Mouse (Mus musculus) heart, embryonic 10.5 days (tissue): ENCODE data around the gene Snx19. TPM values are rescaled to one million over a fixed set of nuclear protein-coding genes. Genes with fewer than 3 reads are reported as not detected.
A peak's percentile ranks its signal among the peaks of the same experiment; 100 is the strongest.

Source experiments
- DNase-seq: peaks from one replicate; pipeline ENCODE4 v3.0.0-alpha.2; 2017; ENCODE audit warnings: low spot score
- H3K27ac ChIP-seq: fragments of 300-500 bp; sonication (generic); 2 replicates; pipeline ENCODE4 v1.5.1; 2016; ENCODE audit warnings: mild to moderate bottlenecking
- H3K27me3 ChIP-seq: fragments of 300-500 bp; sonication (generic); 2 replicates; pipeline ENCODE4 v1.6.1; 2016; ENCODE audit warnings: mild to moderate bottlenecking; ENCODE audit not compliant: poor library complexity, insufficient read depth, severe bottlenecking
- H3K36me3 ChIP-seq: fragments of 300-500 bp; sonication (generic); 2 replicates; pipeline ENCODE4 v1.6.1; 2016; ENCODE audit warnings: mild to moderate bottlenecking, moderate library complexity
- H3K4me1 ChIP-seq: fragments of 300-500 bp; sonication (generic); 2 replicates; pipeline ENCODE4 v1.6.1; 2016; ENCODE audit warnings: mild to moderate bottlenecking
- H3K4me3 ChIP-seq: fragments of 300-500 bp; sonication (generic); 2 replicates; pipeline ENCODE4 v1.5.1; 2016; ENCODE audit warnings: mild to moderate bottlenecking, moderate library complexity
- H3K9me3 ChIP-seq: fragments of 300-500 bp; sonication (generic); 2 replicates; pipeline ENCODE4 v1.6.1; 2016; ENCODE audit warnings: mild to moderate bottlenecking, moderate library complexity
- WGBS: fragments of 180-500 bp; shearing (Covaris S2); methylation state at CpG from one replicate; pipeline ENCODE4 v1.1.7; 2016; 5-methylcytosine and 5-hydroxymethylcytosine counted together
- polyA plus RNA-seq: library from polyadenylated mRNA; unstranded; fragments of >200 nt; fragmentation: Nextera tagmentation; extraction: Ambion mirVana; gene quantifications from 2 replicates; pipeline ENCODE4 v1.2.1, GENCODE M21; 2016

Snx19 gene
- polyA plus RNA-seq, 1 experiment from 2014 or later, result 18.1 TPM

- no peak for DNase-seq
- peaks cover 10% of the 10 kb centered on the region for H3K4me1 ChIP-seq
- H3K27me3 ChIP-seq, result no peaks in the 10 kb centered on the region
- peak overlapping the region; percentile 62; the same call in 1 of the 2 replicates for H3K27ac ChIP-seq
- H3K36me3 ChIP-seq, result peaks cover 70% of the 10 kb centered on the region
- 84% methylated on average over 1 of the region's 1 CpGs for WGBS
- H3K4me3 ChIP-seq, result no peak overlapping the region
- H3K9me3 ChIP-seq, result no peaks in the 10 kb centered on the region
These were observed 19.2 kb downstream of the Snx19 start for GRCm38 (mm10) chr9:30446126-30446525.

DNA sequence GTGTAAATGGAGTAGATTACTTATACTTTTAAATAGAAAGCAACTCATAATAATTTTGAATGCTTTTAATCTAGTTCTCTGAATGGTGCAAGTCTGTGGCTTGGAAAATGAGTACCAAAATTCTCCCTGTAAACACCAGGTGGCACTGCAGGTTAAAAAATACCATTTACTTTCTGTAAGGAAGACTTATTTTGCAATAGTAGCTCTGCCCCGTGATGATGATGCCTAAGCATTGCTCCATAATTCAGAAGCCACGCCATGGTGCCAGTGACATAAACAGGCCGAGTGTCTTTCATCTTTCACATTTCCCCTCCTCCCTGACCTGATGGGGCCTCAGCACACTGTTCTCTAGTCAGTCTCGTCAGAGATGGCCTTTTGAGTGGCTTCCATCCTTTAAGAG lies 21.6 kb downstream of the Snx19 start:
- DNase-seq, result no peak
- Histone ChIP-seq H3K27ac (no peak overlapping the region), H3K27me3 (no peaks in the 10 kb centered on the region), H3K36me3 (peaks cover 67% of the 10 kb centered on the region), H3K4me1 (peaks cover 10% of the 10 kb centered on the region), H3K9me3 (no peaks in the 10 kb centered on the region), H3K4me3 (no peak overlapping the region)
- WGBS, result 56% methylated on average over 4 of the region's 4 CpGs

- H3K27me3 ChIP-seq, result no peaks in the 10 kb centered on the region
- peaks cover 60% of the 10 kb centered on the region for H3K36me3 ChIP-seq
- H3K27ac ChIP-seq, result no peak overlapping the region
- H3K4me1 ChIP-seq, result peaks cover 9% of the 10 kb centered on the region
- WGBS, result 44% methylated on average over 2 of the region's 2 CpGs
- H3K9me3 ChIP-seq, result no peaks in the 10 kb centered on the region
- H3K4me3 ChIP-seq, result no peak overlapping the region
- DNase-seq, result no peak
These were observed 23.0 kb downstream of the Snx19 start for GRCm38 (mm10) chr9:30449862-30450261.

GRCm38 (mm10) chr9:30450834-30451233 lies 23.9 kb downstream of the Snx19 start:
- Histone ChIP-seq H3K4me3 (no peak overlapping the region), H3K27me3 (no peaks in the 10 kb centered on the region), H3K9me3 (no peaks in the 10 kb centered on the region), H3K36me3 (peaks cover 52% of the 10 kb centered on the region), H3K4me1 (0 out of 2 replicates have a peak, but pooled peaks cover under 1% of the 10 kb centered on the region), H3K27ac (no peak overlapping the region)
- DNase-seq, result no peak
- WGBS, result 88% methylated on average over 2 of the region's 2 CpGs

DNA sequence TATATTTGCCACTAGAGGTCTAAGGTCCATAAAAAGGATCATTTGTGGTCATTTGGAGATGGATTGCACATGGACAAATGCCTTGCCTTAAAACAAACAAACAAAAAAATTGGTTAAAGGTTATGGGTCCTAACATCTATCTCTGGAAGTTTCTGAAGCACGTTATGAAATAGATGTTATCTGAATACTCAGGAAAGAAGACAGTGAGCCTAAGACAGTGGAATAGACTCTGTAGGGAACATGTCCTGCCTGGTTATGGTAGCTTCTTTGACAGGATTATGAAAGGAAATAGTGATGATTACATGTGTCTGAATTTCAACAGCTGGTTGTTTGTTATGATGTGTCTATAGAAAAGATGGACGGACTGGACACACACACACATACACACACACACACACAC lies 27.6 kb downstream of the Snx19 start:
- no peak for DNase-seq
- Histone ChIP-seq H3K9me3 (no peaks in the 10 kb centered on the region), H3K4me3 (no peak overlapping the region), H3K27me3 (no peaks in the 10 kb centered on the region), H3K27ac (no peak overlapping the region), H3K4me1 (peaks cover 6% of the 10 kb centered on the region), H3K36me3 (peaks cover 37% of the 10 kb centered on the region)
- WGBS, result 91% methylated on average over 2 of the region's 2 CpGs

DNA sequence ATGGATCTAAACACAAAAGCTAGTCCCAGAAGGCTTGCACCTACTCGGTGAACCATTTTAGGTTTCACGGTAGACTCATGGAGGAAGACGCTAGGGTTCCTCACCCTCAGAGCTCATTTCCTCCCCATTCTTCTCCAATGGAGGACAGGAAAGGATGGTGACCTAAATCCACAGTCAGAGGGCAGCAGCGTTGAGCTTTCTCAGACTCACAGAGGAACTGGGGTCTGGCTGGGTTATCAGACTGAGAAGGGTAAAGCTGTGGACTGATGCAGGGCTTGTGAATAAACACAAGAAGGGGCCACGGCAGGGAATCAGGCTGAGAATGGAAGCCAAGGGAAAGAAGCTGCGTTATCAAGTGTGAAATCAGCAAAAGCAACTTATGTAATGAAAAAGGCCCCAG lies 29.3 kb downstream of the Snx19 start:
- no peak for DNase-seq
- WGBS, result 54% methylated on average over 6 of the region's 6 CpGs
- Histone ChIP-seq H3K4me3 (no peak overlapping the region), H3K27me3 (no peaks in the 10 kb centered on the region), H3K36me3 (peaks cover 35% of the 10 kb centered on the region), H3K27ac (peak overlapping the region; percentile 7; the same call in 1 of the 2 replicates), H3K4me1 (peaks cover 24% of the 10 kb centered on the region), H3K9me3 (no peaks in the 10 kb centered on the region)

DNA sequence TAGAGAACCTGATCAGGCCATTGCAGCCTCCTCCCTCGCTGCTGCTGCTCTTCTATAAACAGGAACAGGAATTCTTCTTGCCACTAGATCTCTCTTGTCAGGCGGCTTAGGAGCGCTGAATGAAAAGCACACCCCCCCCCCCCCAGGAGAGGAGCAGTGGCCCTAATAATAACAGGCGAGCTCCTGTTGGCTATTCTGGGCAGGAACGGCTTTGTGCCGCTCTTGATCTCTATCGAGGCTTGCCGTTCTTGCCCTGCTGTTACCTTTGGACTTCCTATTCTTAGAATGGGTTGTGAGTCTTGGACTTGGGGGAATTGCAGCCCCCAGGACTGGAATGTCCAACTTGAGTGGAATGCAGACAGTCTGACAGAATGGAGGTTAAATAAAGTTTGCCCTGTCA lies 33.6 kb downstream of the Snx19 start:
- Histone ChIP-seq H3K9me3 (no peaks in the 10 kb centered on the region), H3K36me3 (peaks cover 45% of the 10 kb centered on the region), H3K27me3 (no peaks in the 10 kb centered on the region), H3K27ac (peak overlapping the region; percentile 72), H3K4me3 (no peak overlapping the region), H3K4me1 (peaks cover 30% of the 10 kb centered on the region)
- DNase-seq, result peak; percentile 86
- 29% methylated on average over 8 of the region's 8 CpGs for WGBS

- H3K36me3 ChIP-seq, result peaks cover 41% of the 10 kb centered on the region
- H3K27ac ChIP-seq, result no peak overlapping the region
- H3K27me3 ChIP-seq, result no peaks in the 10 kb centered on the region
These were observed 37.8 kb downstream of the Snx19 start for GRCm38 (mm10) chr9:30464661-30465060.

DNA sequence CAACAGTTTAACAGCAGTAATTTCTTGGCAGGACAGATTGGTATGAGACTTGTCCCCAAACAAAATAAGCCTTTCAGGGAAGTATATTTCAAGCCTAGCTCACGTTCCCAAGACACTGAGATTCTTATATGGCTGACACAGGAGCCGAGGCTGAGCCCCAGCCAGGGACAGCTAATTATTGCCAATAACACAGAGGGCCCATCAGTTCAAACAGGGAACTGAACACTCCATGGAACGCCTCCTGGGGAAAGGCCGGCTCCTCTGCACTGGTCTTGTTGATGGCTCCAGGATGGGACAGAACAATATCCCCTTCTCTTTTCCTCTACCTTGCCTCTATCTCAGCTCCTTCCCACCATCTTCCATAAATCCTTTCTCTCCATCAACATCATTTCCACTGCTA lies 53.1 kb downstream of the Snx19 start:
- Histone ChIP-seq H3K9me3 (no peaks in the 10 kb centered on the region), H3K36me3 (no peaks in the 10 kb centered on the region), H3K27me3 (0 out of 2 replicates have a peak, but pooled peaks cover 4% of the 10 kb centered on the region), H3K4me3 (no peak overlapping the region), H3K4me1 (peaks cover 5% of the 10 kb centered on the region; the same call in 1 of the 2 replicates), H3K27ac (no peak overlapping the region)
- WGBS, result 68% methylated on average over 4 of the region's 4 CpGs
- no peak for DNase-seq

More at GRCm38 (mm10) chr9:30464661-30465060, 37.8 kb downstream of the Snx19 start:
- Histone ChIP-seq H3K4me3 (no peak overlapping the region), H3K9me3 (no peaks in the 10 kb centered on the region), H3K4me1 (peaks cover 23% of the 10 kb centered on the region)
- DNase-seq, result no peak
- 71% methylated on average over 4 of the region's 4 CpGs for WGBS

- peak; percentile 94 for DNase-seq
- H3K9me3 ChIP-seq, result no peaks in the 10 kb centered on the region
- 0 out of 2 replicates have a peak, but pooled peaks cover 4% of the 10 kb centered on the region for H3K27me3 ChIP-seq
- H3K4me1 ChIP-seq, result peaks cover 5% of the 10 kb centered on the region; the same call in 1 of the 2 replicates
- 4% methylated on average over 6 of the region's 6 CpGs for WGBS
- no peaks in the 10 kb centered on the region for H3K36me3 ChIP-seq
- H3K27ac ChIP-seq, result no peak overlapping the region
- no peak overlapping the region for H3K4me3 ChIP-seq
These were observed 53.6 kb downstream of the Snx19 start for GRCm38 (mm10) chr9:30480464-30480863.

GRCm38 (mm10) chr9:30482116-30482515 lies 55.2 kb downstream of the Snx19 start:
- Histone ChIP-seq H3K27me3 (0 out of 2 replicates have a peak, but pooled peaks cover under 1% of the 10 kb centered on the region), H3K9me3 (no peaks in the 10 kb centered on the region), H3K36me3 (no peaks in the 10 kb centered on the region), H3K27ac (no peak overlapping the region), H3K4me3 (no peak overlapping the region), H3K4me1 (peaks cover 3% of the 10 kb centered on the region; the same call in 1 of the 2 replicates)
- WGBS, result 85% methylated on average over 4 of the region's 4 CpGs
- no peak for DNase-seq

DNA sequence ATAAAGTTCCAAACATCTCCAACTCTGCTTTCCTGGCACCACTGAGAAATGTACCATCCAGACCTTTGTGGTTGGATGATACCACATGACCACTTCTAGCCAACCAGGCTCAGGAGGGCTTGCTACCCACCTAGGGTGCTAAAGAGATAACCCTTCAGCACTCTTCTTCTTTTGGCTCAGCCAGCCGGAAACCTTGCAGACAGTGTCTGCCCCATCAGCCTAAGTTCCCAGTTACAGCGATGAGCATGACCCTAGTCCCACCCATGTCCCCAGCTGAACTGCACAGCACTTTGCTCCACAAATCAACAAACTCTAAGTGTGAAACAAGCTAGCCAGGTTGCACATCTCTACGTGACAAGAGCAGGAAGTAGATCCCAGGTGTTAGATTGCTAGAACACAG lies 57.3 kb downstream of the Snx19 start:
- no peak overlapping the region for H3K27ac ChIP-seq
- no peaks in the 10 kb centered on the region for H3K9me3 ChIP-seq
- H3K4me1 ChIP-seq, result no peaks in the 10 kb centered on the region
- 83% methylated on average over 3 of the region's 3 CpGs for WGBS
- H3K36me3 ChIP-seq, result no peaks in the 10 kb centered on the region
- no peak overlapping the region for H3K4me3 ChIP-seq
- DNase-seq, result no peak
- no peaks in the 10 kb centered on the region for H3K27me3 ChIP-seq

DNA sequence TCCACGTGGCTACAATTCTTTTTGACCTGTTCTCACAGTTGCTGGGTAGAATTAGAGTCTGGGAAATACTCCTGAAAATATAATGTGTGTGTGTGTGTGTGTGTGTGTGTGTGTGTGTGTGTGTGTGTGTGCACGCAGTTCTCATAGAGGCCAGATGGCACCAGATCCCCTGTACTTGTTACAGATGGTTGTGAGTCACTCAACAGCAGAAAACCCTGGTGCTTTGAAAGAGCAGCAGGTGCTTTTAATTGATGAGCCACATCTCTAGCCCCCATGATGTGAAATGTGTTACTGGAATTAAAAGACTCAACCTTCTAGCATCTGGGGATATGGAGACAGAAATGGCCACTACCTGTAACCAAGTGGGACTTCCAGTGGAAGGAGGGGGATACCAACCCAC lies 58.3 kb downstream of the Snx19 start:
- H3K27ac ChIP-seq, result no peak overlapping the region
- H3K4me1 ChIP-seq, result no peaks in the 10 kb centered on the region
- 82% methylated on average over 2 of the region's 2 CpGs for WGBS
- H3K4me3 ChIP-seq, result no peak overlapping the region
- DNase-seq, result no peak
- no peaks in the 10 kb centered on the region for H3K27me3 ChIP-seq
- H3K9me3 ChIP-seq, result no peaks in the 10 kb centered on the region
- H3K36me3 ChIP-seq, result no peaks in the 10 kb centered on the region

GRCm38 (mm10) chr9:30488384-30488783 lies 61.5 kb downstream of the Snx19 start:
- Histone ChIP-seq H3K27me3 (no peaks in the 10 kb centered on the region), H3K9me3 (no peaks in the 10 kb centered on the region), H3K4me1 (no peaks in the 10 kb centered on the region), H3K36me3 (no peaks in the 10 kb centered on the region), H3K4me3 (no peak overlapping the region), H3K27ac (no peak overlapping the region)
- WGBS, result 68% methylated on average over 1 of the region's 1 CpGs
- DNase-seq, result no peak
